Mouse (Mus musculus) hindbrain, embryonic 11.5 days (tissue): ENCODE measurements at regions not wholly inside any gene's neighbourhood (a gene's known extent, or its start where the extent isn't known, plus 50 kb on each side); places are given as distances from the start of the nearest gene placed in this dataset.

Experiments used
- ATAC-seq: fragments of 200-750 bp; cut with Nextera tagmentation; 2 replicates; pipeline ENCODE4 v1.8.0; 2017; ENCODE audit warnings: mild to moderate bottlenecking, moderate TSS enrichment, moderate library complexity; ENCODE audit not compliant: low FRiP score
- DNase-seq: peaks from one replicate; pipeline ENCODE4 v3.0.0-alpha.2; 2015; ENCODE audit warnings: low spot score
- H3K27ac ChIP-seq: fragments of 300-500 bp; sonication (generic); 2 replicates; pipeline ENCODE4 v1.5.1; 2014; ENCODE audit warnings: mild to moderate bottlenecking, low read depth, low read length
- H3K27me3 ChIP-seq: fragments of 300-500 bp; sonication (generic); 2 replicates; pipeline ENCODE4 v1.6.1; 2014; ENCODE audit warnings: mild to moderate bottlenecking, low read length, moderate library complexity, mixed read lengths; ENCODE audit not compliant: control insufficient read depth, insufficient read depth
- H3K36me3 ChIP-seq: fragments of 300-500 bp; sonication (generic); 2 replicates; pipeline ENCODE4 v1.6.1; 2014; ENCODE audit warnings: mild to moderate bottlenecking, low read length, moderate library complexity, mixed read lengths; ENCODE audit not compliant: control insufficient read depth, insufficient read depth
- H3K4me1 ChIP-seq: fragments of 300-500 bp; sonication (generic); replicated peaks from 2 replicates; pipeline ENCODE4 v1.6.1; 2014; ENCODE audit warnings: low read length, mixed read lengths; ENCODE audit not compliant: control insufficient read depth, insufficient read depth
- H3K4me2 ChIP-seq: fragments of 300-500 bp; sonication (generic); replicated peaks from 2 replicates; pipeline ENCODE4 v1.6.1; 2014; ENCODE audit warnings: mild to moderate bottlenecking, low read depth, low read length
- H3K4me3 ChIP-seq: fragments of 300-500 bp; sonication (generic); 2 replicates; pipeline ENCODE4 v1.5.1; 2014; ENCODE audit warnings: low read depth, low read length
- H3K9ac ChIP-seq: fragments of 300-500 bp; sonication (generic); 2 replicates; pipeline ENCODE4 v1.6.1; 2014; ENCODE audit warnings: low read depth, low read length
- H3K9me3 ChIP-seq: fragments of 300-500 bp; sonication (generic); 2 replicates; pipeline ENCODE4 v1.6.1; 2016; ENCODE audit warnings: low read length; ENCODE audit not compliant: control insufficient read depth
- WGBS: fragments of 180-500 bp; shearing (Covaris S2); extraction: QIAGEN DNeasy Blood & Tissue Kit; methylation state at CpG from one replicate; pipeline ENCODE4 v1.1.7; 2014; 5-methylcytosine and 5-hydroxymethylcytosine counted together

DNA sequence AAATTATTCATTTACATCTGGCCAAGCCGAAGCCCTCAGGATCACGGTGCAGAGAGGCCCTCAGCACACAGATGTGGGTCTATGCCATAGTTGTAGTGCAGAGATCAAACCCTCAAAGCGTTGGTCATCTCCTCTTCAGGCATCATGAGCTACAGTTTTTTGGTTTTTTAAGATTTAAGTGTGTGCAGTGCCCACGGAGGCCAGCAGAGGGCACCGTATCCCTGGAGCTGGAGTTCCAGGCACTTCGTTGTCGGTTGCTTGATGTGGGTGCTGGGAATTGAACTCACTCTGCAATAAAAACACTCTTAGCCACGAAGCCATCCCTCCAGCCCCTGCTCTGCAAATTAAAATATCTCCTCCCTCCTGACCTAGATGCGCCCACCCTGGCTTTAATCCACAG is 58.3 kb upstream of the Tmem132d start:
- H3K4me2 ChIP-seq = no peak overlapping the region
- no peaks in the 10 kb centered on the region for H3K36me3 ChIP-seq
- peak; percentile 49 for DNase-seq
- no peaks in the 10 kb centered on the region for H3K4me1 ChIP-seq
- no peak overlapping the region for H3K27ac ChIP-seq
- H3K9me3 ChIP-seq = no peaks in the 10 kb centered on the region
- no peaks in the 10 kb centered on the region for H3K27me3 ChIP-seq
- no peak overlapping the region for H3K4me3 ChIP-seq
- ATAC-seq = no peak
- H3K9ac ChIP-seq = no peak overlapping the region
- 34% methylated on average over 9 of the region's 9 CpGs for WGBS

DNA sequence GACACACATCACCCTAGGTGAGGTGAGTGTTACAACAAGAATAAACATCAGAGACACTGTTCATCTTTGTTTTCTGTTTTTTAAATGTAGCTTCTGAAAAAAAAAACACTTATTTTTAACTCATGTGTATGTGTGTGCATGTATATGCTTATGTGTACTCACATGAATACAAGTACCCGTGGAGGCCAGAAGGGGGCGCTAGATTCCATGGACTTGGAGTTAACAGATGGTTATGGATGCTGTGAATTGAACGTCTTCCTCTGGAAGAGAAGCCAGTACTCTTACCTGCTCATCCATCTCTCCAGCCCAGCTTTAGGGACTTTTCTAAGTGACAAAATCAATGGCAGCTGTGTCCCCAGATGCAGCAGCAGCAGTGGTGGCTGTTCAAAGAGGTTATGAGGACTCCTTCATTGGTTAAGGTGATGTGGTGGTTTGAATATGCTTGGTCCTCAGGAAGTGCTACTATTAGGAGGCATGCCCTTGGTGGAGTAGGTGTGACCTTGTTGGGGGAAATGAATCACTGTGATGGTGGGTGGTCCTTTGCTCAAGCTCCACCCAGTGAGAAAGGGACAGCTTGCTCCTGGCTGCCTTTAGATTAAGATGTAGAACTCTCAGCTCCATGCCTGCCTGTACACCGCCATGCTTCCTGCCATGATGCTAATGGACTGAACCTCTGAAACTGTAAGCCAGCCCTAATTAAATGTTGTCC is 56.1 kb upstream of the Tmem132d start:
- Histone ChIP-seq H3K4me2 (no peak overlapping the region), H3K36me3 (no peaks in the 10 kb centered on the region), H3K9ac (no peak overlapping the region), H3K27ac (no peak overlapping the region), H3K9me3 (no peaks in the 10 kb centered on the region), H3K4me3 (no peak overlapping the region), H3K4me1 (no peaks in the 10 kb centered on the region), H3K27me3 (no peaks in the 10 kb centered on the region)
- ATAC-seq = no peak
- no peak for DNase-seq
- WGBS = 82% methylated on average over 4 of the region's 4 CpGs

DNA sequence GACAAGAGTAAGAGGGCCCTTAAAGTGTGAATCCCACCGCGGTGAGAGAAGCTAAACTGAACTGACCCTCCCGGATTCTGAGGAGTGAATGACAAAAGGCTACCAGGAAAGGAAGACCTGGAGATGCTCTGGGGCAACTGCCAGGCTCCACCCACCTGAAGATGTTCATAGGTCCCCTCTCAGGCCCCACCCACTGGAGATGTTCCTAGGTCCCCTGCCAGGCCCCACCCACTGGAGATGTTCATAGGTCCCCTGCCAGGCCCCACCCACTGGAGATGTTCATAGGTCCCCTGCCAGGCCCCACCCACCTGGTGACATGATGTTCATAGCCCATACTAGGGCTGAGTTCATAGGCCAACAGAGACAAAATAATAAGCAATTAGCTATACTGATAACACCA is 54.5 kb upstream of the Tmem132d start:
- 75% methylated on average over 3 of the region's 3 CpGs for WGBS
- Histone ChIP-seq H3K27me3 (no peaks in the 10 kb centered on the region), H3K27ac (no peak overlapping the region), H3K4me1 (peaks cover 2% of the 10 kb centered on the region; the same call in 1 of the 2 replicates), H3K9ac (no peak overlapping the region), H3K36me3 (no peaks in the 10 kb centered on the region), H3K4me3 (no peak overlapping the region), H3K4me2 (no peak overlapping the region), H3K9me3 (no peaks in the 10 kb centered on the region)
- ATAC-seq = no peak
- DNase-seq = no peak

DNA sequence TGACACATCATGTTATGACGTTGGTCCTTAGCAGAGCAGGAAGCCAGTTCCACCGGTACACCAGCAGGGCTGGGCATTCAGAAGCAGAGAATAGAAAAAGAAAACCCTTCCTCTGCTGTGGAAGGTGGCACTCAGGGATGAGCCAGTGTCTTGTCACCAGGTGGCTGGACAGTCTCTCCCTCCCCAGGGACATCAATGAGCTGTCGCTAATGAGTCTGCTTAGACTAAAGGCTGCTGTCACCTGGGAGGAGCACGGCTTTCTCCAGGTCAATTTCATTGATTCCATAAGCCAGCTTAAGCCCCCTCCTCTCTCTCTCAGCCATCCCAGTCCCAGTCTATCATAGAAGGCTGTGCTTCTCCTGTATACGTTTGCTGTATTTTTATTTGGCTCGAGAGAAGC is 51.2 kb upstream of the Tmem132d start:
- Histone ChIP-seq H3K9me3 (no peaks in the 10 kb centered on the region), H3K4me1 (peaks cover 2% of the 10 kb centered on the region; the same call in 1 of the 2 replicates), H3K4me2 (no peak overlapping the region), H3K9ac (no peak overlapping the region), H3K36me3 (no peaks in the 10 kb centered on the region), H3K4me3 (no peak overlapping the region), H3K27ac (no peak overlapping the region), H3K27me3 (no peaks in the 10 kb centered on the region)
- WGBS = 36% methylated on average over 6 of the region's 6 CpGs
- ATAC-seq = peak; percentile 18; the same call in 1 of the 2 replicates
- peak; percentile 21 for DNase-seq

DNA sequence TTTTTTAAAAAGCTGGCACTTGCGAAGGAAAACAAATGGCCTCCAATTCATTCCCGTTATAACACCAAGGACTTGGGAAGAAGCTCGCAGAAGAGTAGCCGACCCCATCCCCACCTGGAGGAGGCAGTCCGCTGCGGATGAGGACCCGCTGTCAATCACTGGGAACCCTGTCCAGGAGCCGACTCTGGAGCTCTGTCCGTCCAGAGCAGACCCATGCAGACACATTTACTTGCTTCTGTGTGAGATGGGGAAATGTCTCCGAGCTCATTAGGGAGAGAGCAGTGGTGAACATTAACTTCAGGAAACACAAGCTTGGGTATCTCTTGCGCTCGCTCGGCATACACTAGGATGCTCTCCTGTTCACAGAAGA is 50.5 kb upstream of the Tmem132d start:
- Histone ChIP-seq H3K36me3 (no peaks in the 10 kb centered on the region), H3K27me3 (no peaks in the 10 kb centered on the region), H3K4me2 (peak overlapping the region; percentile 50), H3K4me3 (0 out of 2 replicates have a peak overlapping the region, but pooled peaks have one; percentile 9), H3K9me3 (no peaks in the 10 kb centered on the region), H3K27ac (peak overlapping the region; percentile 58), H3K9ac (no peak overlapping the region), H3K4me1 (peaks cover 2% of the 10 kb centered on the region; the same call in 1 of the 2 replicates)
- ATAC-seq (peak; percentile 30; the same call in 1 of the 2 replicates), DNase-seq (peak; percentile 49)
- WGBS = 5% methylated on average over 13 of the region's 13 CpGs

DNA sequence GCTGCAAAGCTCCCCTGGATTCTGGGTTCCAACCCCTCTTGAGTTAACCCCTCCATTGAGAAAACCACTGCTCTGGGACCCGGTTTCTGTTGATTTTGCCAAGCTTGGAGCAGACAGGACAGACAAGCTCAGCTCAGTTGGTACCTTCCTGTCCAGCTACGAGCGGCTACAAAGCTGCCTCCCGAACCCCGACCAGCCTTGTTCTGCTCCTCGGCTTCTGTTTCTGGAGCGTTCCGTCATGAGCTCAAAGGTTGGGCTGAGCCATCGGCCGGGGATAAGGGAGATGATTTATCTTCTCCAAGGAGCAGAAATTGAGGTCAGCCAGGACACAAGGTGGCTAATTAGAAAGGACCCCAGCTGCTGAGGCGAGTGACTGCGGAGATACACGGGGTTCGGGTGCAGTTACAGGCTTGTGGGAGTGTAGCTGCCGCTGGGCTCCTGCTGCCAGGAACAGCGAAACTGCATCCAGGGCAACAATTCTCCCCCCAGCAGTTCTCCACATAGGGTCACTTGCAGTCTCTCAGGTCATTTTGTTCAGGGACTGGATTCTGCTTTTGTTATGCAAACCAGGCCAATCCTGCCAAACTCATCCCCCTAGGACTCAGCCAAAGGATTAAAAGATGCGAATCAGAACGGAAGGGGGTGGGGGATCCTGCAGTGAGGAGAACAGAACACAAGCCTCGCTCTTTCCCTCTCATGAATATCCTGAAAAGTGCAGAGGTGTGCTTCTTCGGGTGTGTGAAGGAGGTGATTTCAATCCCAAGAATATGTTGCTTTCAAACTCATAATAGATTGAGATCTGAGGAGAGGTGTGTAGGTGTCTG is 50.0 kb upstream of the Tmem132d start:
- Histone ChIP-seq H3K27me3 (no peaks in the 10 kb centered on the region), H3K36me3 (no peaks in the 10 kb centered on the region), H3K9ac (0 out of 2 replicates have a peak overlapping the region, but pooled peaks have one; percentile 43), H3K9me3 (no peaks in the 10 kb centered on the region), H3K27ac (peak overlapping the region; percentile 58; the same call in 1 of the 2 replicates), H3K4me1 (peaks cover 2% of the 10 kb centered on the region; the same call in 1 of the 2 replicates), H3K4me2 (peak overlapping the region; percentile 50), H3K4me3 (peak overlapping the region; percentile 14)
- peak; percentile 62 for DNase-seq
- WGBS = 4% methylated on average over 20 of the region's 20 CpGs
- ATAC-seq = peak; percentile 81
